Mouse (Mus musculus) c-Kit-positive CD71-positive TER-119-positive erythroid progenitor cells, embryonic 14.5 days (primary cell): ENCODE measurements around the gene Cntnap2.

Experiments used
- DNase-seq: peaks from one replicate; pipeline ENCODE4 v3.0.0-alpha.2; 2013; ENCODE audit warnings: low spot score

Cntnap2 gene

DNA sequence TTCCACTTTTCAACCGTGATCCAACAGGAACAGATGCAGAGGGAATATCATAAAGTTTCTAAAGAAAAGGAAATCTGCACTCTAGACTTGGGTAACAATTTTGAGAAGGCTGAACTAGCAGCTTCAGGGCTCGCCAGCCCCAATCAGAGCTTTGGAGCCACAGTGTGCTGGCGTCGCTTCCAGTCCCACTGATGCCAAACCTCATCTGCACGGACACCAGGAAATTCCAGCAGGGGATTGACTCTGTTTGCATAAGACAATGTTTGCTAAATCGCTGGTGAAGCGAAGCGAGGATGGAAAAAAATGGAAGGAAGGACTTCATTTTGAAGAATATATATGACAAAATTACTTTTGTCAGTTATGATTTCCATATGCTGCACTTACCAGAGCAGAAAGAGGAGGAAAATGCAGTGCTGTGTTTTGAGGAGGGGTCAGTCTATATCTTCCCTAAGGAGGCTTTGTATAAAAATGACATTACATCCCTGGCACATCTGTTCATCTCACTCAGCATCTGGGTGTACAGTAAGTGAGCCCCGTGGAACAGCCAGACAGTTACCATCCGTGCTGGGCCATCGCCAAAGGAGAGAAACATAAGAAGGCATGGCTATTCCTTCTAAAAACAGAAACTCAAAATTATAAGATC is 2245.8 kb downstream of the Cntnap2 start:
- no peak for DNase-seq

GRCm38 (mm10) chr6:47306065-47306798 is 2247.1 kb downstream of the Cntnap2 start:
- no peak for DNase-seq

DNA sequence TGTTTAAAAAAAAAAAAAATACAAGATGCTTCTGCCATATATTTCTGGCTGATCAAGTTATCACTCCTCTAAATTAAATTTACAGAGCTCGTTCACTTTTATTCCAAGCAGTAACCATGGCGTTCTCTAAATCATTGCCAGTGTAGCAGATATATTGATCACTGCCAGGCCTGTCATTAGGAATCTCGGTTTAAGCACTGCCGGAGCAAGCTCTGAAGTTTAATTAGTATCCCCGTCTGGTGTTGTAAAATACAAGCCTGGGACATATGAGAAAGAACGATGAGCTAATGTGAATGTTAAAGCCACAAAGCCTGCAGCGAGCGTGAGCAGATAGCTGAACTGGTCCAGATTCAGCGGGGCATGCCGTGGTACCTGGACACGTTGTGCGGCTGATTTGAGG is 2247.8 kb downstream of the Cntnap2 start:
- DNase-seq: no peak

DNA sequence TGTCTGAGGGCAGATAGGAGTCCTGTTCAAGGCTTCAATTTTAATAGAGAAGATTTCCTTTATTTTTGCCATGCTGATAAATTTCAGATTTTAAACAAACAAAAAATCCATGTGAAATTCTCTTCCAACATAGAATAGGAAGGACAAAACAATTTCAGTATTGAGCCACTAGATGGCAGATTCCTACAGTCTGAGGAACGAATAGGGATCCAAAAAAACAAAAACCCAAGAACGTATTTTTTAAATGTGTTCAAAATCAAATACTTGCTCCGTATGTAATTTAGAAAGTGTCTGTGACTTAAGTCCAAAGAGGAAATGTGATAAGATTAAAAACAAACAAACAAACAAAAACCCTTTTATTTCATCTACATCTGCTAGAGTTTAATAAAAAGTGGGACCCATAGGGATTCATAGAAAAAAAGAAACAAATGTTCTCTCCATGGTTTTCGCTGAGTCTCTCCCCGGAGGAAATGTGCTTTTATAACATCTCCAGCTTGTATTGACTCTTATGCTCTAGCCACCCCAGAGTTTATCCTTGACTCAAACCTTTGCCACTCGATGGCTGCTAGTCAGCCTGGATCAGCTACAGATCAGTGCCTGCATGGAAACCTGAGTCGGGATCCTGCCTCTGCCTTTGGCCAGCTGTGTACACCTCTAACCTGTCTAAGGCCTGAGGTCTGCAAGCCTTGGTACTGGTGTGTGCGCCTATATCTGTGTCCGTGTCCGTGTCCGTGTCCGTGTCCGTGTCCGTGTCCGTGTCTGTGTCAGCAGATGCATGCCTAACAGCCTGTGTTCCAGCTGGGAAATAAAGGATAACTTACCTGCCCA is 2255.6 kb downstream of the Cntnap2 start:
- peak; percentile 25 for DNase-seq

- no peak for DNase-seq
Observed at GRCm38 (mm10) chr6:47315454-47315853, 2256.3 kb downstream of the Cntnap2 start.

- DNase-seq: no peak
Observed at GRCm38 (mm10) chr6:47317253-47317652, 2258.1 kb downstream of the Cntnap2 start.

GRCm38 (mm10) chr6:47318705-47319104 is 2259.5 kb downstream of the Cntnap2 start:
- no peak for DNase-seq

DNA sequence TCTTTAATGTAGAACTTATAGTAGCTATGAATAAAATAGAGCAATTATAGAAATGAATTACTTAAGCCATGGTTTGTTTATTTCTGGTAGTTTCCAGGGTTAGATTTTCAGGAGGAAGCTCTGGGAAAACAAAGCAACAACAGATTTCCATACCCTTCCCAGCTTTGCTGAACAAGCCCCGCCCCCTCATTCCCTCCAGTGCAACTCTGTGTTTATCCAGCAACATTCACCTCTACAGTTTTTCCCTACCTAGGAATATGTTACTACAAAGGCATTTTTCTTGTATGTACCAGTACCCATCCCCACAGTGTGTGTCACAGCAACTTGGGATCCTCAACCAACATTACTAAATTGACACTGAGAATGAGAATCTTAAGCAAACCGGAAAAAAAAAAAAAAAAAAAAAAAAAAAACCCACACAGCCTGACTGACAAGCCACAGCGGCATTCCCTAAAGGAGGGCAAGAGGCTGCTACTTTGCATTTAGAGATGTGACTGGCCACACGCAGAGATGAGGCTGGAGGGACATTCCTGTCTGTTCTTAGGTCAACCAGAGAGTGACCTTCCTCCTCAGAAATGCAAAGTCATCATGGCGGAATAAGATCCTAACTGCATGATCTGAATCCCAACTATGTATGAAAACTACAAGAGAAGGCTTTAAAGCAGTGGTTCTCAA is 2260.3 kb downstream of the Cntnap2 start:
- no peak for DNase-seq

DNA sequence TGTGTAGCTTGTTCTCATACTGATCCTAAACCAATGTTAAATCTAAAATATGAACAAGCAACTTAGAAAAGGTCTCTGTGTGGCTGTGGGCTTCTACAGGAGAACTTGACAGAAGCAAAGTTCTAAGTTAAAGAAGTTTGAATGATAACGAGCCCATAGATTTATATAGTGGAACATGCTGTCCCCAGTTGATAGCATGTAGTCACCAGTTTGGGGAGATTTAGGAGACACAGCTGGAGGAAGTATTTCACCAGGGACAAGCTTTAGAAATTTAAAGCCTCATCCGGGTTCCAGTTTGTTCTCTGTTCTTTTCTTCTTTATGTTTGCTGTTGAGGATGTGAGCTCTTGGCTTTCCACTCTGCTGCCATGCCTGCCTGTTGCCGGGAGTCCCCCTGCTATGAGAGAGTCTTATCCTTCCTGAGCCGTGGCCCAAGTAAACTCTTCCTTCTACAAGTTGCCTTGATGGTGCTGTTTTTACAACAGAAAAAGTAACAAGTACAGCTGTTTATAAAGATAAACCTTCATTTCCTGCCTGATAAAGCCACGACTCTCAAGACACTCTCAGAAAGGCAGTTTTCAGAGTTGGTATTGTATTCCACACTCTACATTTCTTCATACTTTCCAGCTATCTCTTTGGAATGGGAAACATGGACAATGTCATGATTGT is 2264.1 kb downstream of the Cntnap2 start:
- DNase-seq: peak; percentile 25

- no peak for DNase-seq
Observed at GRCm38 (mm10) chr6:47323886-47324285, 2264.7 kb downstream of the Cntnap2 start.

DNA sequence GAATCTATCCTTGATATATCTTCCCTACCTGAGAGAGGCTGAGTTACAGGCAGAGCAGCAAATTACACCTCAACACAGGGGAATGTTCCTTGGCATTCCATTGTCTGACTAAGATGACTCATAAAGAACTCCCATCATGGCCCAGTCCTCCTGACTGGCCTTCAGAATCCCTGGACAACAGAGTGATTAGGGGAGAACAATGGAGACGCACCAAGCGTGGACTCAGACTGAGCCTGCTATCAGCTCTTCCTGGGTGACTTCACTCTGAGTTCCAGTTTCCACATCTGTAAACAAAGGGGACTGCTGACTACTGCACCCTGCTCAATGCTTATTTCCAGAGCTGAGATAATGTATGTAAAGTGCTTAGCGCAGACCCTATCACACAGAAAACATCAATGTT is 2269.1 kb downstream of the Cntnap2 start:
- DNase-seq: no peak

- no peak for DNase-seq
Observed at GRCm38 (mm10) chr6:47329212-47329611, 2270.1 kb downstream of the Cntnap2 start.

DNA sequence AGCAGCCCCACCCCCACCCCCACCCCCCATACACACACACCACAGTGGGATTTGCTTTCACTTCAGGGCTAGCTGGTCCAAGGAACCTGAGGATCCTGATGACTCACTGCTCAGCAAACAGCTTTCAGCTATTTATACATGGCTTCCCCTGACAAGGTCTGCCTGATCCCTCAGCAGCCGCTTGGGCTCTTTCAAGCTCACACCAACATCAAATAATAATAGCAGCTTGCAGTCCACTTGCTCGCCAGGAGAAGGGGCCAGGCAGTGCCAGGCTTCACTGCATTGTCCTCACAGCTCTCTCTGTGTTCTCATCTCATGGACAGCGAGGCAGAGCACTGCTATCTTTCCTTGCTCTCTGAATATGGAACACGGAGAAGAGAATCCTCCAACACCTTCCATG is 2273.9 kb downstream of the Cntnap2 start:
- DNase-seq: no peak

- DNase-seq: no peak
Observed at GRCm38 (mm10) chr6:47334377-47334776, 2275.2 kb downstream of the Cntnap2 start.

DNA sequence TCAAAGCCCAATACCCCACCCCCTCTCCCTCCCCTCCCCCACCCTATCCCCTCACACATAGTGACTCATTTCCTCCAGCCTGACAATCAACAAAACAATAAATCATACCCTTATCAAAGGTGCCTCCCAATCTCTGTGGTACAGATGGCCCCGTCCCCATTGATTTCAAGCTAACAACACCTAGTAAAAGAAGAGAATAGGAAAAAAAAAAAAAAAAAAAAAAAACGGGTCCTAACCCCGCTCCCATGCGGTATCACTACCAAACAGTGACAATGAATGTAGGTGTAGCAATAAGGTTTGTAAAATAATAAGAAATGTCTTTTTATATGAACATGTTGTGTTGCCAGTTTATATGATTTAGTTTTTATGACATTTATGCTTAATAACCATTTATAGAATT is 2278.1 kb downstream of the Cntnap2 start:
- DNase-seq: no peak

DNA sequence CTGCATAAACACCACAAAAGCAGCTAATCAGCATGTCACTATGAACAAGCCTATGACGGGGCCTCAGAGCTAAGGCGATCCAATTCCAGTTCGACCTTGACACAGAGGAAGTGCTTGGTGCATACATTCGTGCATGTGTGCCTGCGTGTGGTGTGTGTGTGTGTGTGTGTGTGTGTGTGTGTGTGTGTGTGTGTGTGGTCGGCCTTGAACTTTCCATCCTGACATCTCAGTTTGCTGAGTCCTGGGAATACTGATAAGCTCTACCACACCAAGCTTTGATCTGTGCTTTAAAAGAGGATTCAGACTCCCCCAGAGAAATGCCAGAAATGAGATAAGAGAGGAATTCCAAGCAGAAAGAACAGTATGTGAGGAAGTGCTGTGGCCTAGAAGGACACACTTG is 2279.0 kb downstream of the Cntnap2 start:
- no peak for DNase-seq

DNA sequence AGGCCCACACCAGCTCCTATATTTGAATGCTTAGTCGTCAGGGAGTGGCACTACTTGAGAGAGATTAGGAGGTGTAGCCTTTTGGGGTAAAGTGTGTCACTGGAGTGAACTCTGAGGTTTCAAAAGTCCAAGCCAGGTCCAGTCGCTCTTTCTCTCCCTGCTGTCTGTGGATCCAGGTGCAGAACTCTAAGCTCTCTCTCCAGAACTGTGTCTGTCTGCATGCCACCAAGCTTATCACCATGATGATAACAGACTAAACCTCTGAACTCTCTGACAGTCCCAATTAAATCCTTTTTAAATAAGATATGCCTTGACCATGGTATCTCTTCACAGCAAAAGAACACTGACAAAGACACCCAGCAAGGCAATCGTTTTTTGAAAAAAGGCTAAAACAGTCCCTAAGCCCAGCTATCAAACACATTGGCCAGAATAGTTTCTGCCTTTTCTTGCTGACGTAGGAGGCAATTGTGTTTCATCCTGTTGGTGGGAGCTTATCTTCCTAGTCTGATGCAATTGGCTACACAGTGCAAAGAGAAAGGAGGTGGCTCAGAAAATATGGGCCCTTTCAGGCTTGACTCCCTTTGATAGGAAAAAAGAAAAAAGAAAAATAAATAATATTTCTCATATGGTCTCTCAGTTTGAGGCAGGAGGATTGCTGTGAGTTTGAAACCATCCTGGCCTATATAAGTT is 2281.8 kb downstream of the Cntnap2 start:
- no peak for DNase-seq

DNA sequence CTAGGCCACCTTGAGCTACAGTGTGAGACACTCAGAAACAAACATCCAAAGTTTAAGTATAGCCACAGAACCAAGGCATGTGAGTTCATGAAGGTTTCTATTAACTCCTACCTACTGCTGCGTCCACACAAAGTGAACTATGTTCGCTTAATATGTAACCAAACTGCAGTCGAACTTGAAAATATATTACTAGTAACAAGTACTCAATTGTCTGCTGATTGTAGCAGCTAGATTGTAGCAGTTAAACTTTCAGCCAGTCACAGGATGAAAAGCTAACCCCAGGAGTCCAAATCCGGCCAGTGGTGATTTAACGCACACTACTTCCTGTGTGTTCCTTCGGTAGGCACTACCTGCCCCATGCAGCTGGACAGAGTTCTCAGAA is 2282.3 kb downstream of the Cntnap2 start:
- DNase-seq: no peak

- no peak for DNase-seq
Observed at GRCm38 (mm10) chr6:47343245-47343644, 2284.1 kb downstream of the Cntnap2 start.

GRCm38 (mm10) chr6:47344696-47345095 is 2285.5 kb downstream of the Cntnap2 start:
- DNase-seq: no peak

DNA sequence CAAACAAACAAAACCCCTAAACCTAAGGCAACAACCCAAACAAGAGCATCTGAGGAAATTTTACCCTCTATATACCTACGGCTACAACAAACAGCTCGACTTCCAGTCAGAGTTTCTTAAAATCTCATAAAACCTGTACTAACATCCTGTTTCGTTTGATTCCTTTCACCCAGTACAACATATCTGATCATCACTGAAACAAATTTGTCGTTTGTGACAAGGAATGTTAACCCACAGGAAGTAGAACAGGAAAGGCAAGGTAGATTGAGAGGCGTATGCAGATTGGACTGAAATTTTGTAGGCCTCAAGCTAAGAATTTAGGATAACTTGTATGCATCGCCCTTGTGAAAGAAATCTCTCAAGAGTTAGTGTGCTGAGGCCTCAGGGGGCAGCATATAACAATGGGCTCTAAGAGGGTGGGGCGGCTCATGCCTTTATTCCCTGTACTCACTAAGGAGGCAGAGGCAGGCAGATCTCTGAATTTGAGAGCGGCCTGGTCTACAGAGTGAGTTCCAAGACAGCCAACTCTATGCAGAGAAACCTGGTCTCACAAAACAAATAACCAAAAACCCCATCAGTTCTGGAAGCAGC is 2291.0 kb downstream of the Cntnap2 start:
- DNase-seq: no peak
